Mouse (Mus musculus): ENCODE measurements around the gene Idua. TPM values are rescaled to one million over a fixed set of nuclear protein-coding genes. Genes with fewer than 3 reads are reported as not detected.

The Idua gene
- total RNA-seq, 2 experiments from 2014 or later = 2.8 to 19.9 TPM

DNA sequence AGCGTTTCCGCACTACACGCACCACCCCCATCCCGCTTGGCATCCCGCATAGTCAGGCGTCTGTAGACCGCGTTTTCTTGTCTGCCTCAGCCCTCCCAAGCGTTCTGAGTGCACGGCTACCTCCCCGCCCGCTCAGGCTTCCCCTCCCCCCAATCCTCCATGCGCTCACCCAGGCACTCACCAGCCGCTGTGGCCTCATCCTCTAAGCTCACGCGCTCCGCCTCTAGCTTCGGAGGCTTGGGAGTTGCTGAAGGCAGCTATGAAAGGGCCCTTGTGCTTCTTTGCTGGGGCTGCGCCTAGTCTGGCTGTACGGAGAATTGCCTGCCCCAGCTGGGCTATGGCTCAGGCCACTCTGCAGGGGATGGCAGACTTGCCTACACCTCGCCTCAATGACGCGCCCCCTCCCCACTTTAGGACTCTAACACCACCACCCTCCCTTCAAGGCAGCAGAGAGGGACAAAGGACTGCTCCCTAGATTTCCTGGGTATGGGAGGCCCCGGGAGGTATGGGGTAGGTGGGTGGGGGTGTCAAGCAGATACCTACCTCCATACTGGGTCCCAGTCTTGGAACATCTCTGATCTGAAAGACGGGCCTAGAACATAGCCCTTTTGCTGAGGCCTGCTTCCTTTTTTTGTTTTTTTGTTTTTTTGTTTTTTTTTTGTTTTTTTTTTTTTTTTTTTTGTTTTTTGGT, 17.6 kb downstream of the Idua start:
- peak; percentile 38 for ATAC-seq (replicated peaks; ENCODE audit: low FRiP score, low TSS enrichment, poor library complexity, severe bottlenecking)

DNA sequence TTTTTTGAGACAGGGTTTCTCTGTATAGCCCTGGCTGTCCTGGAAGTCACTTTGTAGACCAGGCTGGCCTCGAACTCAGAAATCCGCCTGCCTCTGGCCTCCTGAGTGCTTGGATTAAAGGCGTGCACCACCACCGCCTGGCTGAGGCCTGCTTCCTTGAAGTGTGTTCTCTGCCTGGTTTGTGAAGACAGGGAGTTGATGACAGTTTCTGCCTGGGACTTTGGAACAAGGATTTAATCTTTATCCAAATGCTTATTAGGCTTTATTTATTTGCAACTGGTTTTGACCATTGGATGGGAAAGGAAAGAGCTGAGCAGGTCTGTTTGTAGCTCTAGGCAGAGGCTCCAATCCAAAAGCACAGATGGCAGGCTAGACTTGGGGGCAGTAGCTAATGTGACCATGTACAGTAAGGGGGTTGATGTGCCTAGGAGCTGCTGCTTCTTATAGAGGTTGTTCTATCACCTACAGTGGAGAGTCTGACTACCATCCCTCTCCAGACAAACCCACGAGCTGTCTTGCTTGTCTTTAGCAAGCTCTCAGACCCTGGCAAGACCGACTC, 18.2 kb downstream of the Idua start:
- ATAC-seq (replicated peaks; ENCODE audit: low FRiP score, low TSS enrichment, poor library complexity, severe bottlenecking) = no peak

DNA sequence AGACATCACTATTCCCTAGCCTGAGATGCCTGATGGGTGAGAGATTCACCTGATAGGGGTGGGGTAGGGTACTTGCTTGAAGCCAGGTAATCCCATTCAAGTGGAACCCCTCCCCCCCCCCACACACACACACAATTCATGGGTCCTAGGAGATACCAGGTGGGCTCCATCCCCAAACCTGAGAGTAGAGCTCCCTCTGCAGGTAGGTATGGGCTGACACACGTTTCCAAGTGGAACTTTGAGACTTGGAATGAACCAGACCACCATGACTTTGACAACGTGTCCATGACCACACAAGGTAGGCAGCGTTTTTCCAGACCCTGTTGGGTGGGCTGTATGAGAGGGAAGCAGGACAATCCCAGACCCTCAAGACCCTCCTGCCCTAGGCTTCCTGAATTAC, 19.8 kb downstream of the Idua start:
- no peak for ATAC-seq (replicated peaks; ENCODE audit: low FRiP score, low TSS enrichment, poor library complexity, severe bottlenecking)

DNA sequence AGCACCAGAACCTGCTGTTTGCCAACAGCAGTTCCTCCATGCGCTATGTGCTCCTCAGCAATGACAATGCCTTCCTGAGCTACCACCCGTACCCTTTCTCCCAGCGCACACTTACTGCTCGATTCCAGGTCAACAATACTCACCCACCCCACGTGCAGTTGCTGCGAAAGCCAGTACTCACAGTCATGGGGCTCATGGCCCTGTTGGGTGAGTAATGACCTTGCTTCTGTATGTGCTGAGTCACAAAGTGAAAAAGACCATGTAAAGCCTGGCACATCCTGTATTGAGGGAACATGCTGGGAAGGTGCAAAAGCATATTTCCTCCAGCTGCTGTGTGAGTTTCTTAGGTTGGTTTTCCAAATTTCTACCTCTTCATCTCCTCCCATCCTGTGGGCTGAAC, 20.7 kb downstream of the Idua start:
- ATAC-seq (replicated peaks; ENCODE audit: low FRiP score, low TSS enrichment, poor library complexity, severe bottlenecking) = no peak

DNA sequence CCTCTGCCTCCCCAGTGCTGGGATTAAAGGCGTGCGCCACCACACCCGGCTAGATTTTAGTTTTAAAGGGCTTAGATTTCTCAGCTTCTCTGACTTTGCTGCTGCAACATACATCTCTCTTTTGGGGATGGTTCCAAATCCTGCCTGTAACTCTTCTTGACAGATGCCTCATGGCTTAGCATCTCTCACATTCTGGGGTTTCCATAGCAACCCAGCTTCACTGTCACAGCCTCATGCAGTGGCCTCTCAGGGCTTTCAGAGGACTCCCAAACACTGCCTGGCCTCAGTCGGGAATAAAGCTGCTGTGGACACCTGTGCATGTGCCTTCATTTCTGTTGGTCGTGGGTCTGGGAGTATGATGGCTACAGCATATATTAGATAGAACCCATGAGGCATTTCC, 29.0 kb downstream of the Idua start:
- no peak for ATAC-seq (replicated peaks; ENCODE audit: low FRiP score, low TSS enrichment, poor library complexity, severe bottlenecking)

DNA sequence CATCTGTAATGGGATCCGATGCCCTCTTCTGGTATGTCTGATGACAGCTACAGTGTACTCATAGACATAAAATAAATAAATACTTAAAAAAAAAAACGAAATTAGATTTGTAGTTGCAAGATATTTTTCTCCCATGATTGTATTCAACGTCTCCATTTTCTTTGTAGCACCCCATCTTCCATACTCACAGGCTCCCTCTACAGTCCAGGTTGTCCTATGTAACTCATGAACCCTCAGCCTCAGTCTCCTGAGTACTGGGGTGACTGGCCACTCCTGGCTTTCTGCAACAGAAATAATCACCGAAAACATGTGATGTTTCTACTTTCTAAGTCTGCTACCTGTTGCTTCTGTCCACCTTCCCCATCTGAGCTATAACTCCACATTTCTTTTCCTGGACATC, 31.0 kb downstream of the Idua start:
- no peak for ATAC-seq (replicated peaks; ENCODE audit: low FRiP score, low TSS enrichment, poor library complexity, severe bottlenecking)

DNA sequence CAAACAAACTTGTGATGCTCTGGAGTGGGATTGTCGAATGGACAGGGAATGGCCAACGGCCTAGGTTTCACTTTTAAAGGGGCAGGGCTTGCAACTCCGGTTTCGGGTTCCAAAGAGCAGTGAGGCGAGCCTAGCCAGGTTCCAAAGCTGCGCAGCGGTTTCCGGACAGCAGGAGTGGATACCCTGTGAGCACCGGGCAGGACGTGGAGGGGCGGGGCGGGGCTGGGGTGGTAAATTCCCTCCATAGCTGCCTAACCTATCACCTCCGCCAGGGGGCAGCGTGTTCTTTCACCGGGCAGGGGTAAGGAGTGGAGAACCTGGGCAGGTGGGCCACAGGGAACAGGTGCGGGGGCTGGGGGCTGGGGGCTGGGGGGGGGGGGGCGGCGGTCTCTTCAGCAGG, 32.1 kb downstream of the Idua start, which contains the start of gene Fgfrl1:
TSS of gene Fgfrl1 (plus strand) at position 112 of the 400 bp plus-strand sequence.
- ATAC-seq (replicated peaks; ENCODE audit: low FRiP score, low TSS enrichment, poor library complexity, severe bottlenecking) = peak; percentile 27

DNA sequence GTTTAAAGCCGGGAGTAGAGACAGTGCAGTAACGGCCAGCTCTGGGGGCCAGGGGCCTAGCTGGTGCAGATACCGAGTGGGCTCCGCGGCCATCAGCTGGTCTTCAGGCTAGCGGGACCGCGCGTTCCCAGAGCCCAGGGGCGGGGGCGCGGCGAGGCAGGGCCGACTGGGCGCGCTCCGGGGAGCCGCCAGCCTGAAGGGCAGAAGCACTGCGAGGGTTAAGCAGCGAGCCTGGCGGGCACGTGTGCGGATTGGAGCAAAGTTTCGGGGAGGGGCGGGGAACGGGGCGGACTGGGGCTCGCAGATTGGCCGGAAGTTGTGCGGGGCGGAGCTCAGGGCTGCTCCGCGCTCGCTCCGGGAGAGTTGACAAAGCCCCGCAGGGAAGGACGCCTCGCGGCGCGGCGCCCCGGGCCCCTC, 33.7 kb downstream of the Idua start:
- ATAC-seq (replicated peaks; ENCODE audit: low FRiP score, low TSS enrichment, poor library complexity, severe bottlenecking) = peak; percentile 78

DNA sequence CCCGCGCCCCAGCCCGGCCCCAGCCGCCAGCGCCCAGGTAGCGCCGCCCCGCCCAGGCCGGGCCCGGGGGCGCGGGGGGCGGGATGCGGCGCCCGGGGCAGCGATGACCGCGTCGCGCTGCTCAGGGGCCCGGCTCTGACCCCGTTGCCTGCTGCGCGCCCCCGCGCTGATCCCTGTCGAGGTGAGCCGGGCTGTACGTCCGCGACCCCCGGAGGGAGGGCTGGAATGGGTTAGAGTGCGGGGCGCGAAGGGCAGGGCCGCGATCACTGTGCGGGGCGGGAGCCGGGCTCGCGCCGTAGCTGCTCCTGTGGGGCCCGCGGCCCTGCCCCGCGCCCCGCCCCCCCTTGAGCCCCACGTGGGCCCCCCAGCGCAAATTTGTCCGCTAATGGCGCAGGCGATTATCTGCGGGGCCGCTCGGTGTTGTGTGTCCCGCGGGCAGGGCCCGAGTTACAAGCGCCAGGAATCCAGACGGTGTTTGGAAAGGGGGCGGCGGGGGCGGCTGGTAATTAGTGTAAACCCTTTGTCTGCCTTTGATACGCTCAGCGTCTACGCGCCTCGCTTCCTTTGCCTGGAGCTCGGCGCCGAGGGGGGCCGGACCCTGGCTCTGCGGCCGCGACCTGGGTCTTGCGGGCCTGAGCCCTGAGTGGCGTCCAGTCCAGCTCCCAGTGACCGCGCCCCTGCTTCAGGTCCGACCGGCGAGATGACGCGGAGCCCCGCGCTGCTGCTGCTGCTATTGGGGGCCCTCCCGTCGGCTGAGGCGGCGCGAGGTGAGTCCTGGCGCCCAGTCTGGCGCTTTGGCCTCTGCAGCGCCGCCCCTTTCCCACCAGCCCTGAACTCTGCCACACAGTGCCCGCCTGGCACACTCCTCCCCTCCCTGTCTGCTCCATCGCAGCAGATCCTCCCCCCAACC, 34.5 kb downstream of the Idua start:
- ATAC-seq (replicated peaks; ENCODE audit: low FRiP score, low TSS enrichment, poor library complexity, severe bottlenecking) = peak; percentile 56

DNA sequence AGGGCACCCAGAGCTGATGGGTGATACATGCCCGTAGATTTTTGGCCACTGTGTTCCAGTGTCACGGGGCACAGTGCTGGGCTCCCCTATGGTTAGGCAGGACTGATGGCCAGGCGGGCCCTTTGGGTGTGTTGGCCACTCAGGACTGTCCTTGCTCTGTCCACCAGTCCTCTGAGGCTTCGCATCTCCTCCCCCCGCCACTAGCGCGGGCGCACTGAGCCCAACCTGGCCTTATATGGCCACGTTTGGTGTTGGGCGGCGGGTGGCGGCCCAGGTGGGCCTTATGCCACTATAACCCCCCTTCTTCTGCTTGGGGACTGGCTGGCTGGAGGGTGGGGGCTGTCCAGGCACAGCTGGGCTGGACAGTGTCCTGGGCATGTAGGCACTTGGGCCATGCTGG, 35.7 kb downstream of the Idua start:
- ATAC-seq (replicated peaks; ENCODE audit: low FRiP score, low TSS enrichment, poor library complexity, severe bottlenecking) = no peak

DNA sequence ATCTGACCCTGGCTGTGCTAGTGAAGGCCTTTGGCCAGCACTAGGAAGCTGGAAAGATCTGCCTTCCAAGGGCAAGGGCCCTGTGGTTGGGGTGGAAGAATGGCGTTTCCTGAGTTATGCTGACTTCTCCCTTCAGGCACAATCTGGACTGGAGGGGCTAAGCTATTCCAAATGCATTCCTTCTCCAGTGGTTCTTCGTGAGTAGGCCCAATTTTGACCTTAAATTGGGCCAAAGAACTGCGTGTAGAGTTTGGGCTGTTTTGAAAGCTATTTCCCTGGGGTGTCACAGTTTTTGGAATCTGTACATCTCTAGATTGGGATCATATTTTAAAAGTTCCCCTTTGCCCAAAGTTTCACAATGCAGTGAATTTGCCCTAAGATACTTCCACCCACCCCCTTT, 36.4 kb downstream of the Idua start:
- ATAC-seq (replicated peaks; ENCODE audit: low FRiP score, low TSS enrichment, poor library complexity, severe bottlenecking) = no peak

DNA sequence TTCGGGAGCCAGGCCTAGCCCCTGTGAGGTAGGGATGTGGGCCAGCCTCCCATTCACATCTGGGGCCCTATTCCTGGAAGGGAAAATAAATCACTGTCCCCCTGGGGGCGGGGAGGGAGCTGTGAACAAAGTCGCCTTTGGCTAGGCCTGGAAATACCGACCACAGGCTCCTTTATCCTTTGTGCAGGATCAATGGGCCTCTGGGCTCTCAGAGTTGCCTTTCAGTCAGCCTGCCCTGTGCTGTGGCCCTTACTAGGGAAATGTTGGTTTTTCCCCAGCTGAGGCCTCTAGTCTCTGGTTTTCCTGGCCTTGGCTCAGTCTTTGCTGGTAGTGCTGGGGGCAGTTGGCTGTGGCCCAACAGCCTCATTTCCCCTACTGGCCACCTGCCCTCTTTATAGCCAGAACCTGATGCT, 37.2 kb downstream of the Idua start:
- ATAC-seq (replicated peaks; ENCODE audit: low FRiP score, low TSS enrichment, poor library complexity, severe bottlenecking) = no peak

DNA sequence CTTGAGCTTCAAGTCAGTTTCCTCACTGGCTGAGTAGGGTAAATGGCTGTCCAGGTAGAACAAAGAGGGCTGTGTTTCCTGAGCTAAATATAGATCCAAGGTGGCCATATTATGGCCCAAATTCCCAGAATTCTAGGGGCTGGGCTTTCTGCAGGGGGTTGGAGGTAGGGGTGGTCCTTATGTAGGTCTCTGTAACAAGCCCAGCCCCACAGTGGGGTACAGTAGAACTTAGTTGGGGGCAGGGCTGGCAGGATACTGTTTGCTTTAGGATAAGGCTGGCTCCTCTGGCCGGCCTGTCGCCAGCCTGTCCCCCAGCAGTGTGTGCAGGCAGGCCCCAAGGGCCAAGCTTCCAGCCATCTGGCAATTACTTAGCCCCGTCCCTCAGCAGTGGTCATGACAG, 40.2 kb downstream of the Idua start:
- ATAC-seq (replicated peaks; ENCODE audit: low FRiP score, low TSS enrichment, poor library complexity, severe bottlenecking) = no peak

DNA sequence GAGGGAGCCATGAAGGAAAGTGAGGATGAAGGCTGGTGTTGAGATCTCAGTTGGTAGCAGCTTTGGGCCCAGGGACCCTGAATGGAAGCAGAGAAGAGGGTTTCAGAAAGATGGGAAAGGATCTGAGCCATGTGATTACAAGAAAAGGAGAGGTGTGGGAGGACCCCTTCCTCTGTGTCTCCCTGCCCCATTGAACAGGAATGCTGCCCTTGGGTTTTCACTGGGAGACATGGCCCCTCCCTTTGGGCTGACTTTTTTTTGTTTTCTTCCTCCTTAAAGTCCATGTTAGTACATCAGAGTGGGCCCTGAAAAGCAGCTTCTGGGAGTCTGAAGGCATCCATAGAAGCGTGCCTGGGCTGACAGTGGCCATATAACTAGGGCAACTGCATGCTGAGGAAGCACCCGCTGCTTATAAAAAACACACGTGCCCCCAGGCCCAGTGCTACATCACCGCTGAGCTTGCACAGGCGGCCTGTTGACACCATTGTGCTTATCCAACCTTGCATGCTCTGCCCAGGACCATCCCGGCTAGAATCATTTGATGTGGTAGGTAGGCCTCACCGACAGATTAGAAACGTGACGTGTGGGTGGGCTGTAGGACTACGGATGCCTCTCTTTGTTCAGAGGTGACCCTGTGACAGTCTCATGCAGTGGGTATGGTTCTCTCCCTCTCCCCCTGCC, 41.4 kb downstream of the Idua start:
- no peak for ATAC-seq (replicated peaks; ENCODE audit: low FRiP score, low TSS enrichment, poor library complexity, severe bottlenecking)

DNA sequence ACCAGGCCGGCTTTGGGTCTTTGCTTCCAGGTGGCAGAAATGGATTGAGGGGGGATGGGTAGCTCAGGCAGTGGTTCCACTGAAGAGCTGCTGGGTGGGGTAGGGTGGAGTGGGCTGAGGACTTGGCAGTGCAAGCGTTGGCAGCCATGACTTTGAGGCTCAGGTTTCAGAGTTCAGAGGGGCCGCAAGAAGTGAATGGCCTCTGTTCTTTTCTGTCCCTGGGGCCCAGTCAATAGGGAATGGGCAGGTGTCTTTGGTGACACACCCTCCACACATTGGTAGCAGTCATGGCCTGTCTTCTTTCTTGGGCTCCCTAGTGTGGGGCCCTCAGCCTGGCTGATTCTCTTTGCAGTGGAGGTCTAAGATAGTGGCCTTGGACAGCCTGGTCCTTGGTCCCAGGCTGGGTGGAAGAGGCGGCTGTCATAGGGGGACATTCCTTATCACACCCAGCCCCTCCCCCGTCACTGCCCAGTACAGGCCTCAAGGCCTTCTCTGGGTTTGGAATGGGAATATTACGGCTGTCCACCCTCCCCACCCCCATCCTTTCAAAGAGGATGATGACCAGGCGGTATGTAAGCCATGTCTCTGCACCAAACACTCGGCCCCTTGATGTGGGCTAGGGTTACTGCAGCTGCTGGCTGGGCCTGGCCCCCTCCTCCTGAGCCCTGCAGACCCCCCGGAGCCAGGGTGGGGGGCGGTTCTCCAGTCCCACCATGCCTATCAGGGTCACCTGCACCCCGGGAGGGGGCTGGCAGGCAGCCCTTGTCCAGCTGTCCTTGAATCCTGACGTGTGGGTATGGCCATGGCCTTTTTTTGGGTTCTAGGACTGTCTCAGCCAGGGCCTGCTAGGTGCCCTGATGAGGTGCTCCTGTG, 43.9 kb downstream of the Idua start:
- no peak for ATAC-seq (replicated peaks; ENCODE audit: low FRiP score, low TSS enrichment, poor library complexity, severe bottlenecking)

DNA sequence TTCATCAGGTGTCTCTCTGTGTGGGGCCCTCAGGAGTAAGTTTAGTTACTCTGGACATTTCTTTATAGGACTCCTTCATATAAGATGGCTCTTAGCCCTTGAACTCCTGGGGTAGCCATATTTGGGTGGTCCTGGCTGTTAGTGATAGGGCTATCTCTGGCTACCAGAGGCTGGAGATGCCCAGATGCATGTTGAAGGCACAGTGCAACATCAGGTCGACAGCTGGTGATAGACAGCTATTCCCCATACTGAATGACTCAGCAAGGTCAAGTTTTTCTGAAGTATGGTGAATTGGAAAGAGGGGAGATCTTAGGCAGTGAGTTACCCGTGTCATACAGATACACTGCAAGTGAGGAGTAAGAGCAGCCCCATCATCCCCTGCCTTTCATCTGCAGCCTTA, 47.6 kb downstream of the Idua start:
- ATAC-seq (replicated peaks; ENCODE audit: low FRiP score, low TSS enrichment, poor library complexity, severe bottlenecking) = peak; percentile 67

DNA sequence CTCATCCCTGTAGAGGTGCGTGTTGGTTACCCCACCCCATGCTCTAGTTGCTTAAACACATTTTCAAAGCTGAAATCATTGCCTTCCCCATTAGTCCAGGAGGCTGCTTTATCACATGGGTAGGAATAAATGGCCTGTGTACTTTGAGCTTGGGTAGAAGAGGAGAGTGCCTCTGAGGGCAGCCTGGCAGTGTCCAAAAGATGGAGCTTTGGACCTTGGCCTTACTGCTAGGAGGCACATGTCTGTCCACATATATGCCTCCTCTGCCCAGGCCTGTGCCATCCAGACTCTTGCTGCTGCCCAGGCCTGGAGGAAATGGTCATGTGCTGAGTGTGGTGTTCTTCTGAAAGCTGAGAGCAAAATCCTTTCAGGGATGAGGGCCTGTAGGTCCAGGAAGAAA, 48.3 kb downstream of the Idua start:
- no peak for ATAC-seq (replicated peaks; ENCODE audit: low FRiP score, low TSS enrichment, poor library complexity, severe bottlenecking)

DNA sequence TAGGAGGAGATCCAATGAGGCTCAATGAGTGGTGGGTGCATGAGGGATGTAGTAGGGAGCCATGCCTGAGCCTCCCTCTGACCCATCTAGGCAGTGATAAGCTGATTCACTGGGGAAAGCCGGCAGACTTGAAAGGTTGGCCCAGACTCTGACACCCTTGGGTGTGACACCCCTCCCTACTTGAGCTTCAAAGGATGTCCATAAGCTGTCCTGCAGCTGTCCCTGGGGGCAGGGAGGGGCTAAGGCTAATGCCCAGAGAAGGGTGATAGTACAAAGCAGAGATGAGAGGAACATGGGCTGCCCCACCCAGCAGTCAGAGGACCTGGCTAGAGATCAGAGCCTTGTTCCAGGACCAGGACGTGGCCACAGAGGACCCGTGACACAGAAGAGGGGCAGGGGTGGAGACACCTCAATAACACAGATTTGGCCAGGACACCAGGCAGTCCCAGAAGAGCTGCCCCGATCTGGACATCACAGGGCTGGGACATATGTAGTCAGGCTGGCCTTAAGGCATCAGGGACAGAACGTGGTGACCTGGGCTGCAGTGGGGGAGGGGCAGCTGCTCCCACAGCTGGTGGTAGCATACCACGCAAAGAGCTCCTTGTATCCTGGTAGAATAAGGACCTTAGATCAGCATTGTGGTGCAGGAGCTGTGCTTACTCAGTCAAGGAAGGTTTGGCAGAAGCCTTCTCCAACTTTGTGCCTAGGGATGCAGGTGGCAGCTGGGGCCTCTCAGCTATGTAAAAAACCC, 49.0 kb downstream of the Idua start:
- no peak for ATAC-seq (replicated peaks; ENCODE audit: low FRiP score, low TSS enrichment, poor library complexity, severe bottlenecking)

Data from megakaryocyte-erythroid progenitor cell, adult 5-6 weeks (primary cell).